Mouse (Mus musculus) cerebellum, adult 11-12 months (tissue): ENCODE measurements around the gene Naip2.
"Not testable (repeated sequence)": the region's sequence is repeated elsewhere in the genome, so short reads cannot be mapped to it uniquely, and the experiment has no call there.

ENCODE experiments used
- DNase-seq: peaks from one replicate; pipeline ENCODE4 v3.0.0; 2022

The Naip2 gene

DNA sequence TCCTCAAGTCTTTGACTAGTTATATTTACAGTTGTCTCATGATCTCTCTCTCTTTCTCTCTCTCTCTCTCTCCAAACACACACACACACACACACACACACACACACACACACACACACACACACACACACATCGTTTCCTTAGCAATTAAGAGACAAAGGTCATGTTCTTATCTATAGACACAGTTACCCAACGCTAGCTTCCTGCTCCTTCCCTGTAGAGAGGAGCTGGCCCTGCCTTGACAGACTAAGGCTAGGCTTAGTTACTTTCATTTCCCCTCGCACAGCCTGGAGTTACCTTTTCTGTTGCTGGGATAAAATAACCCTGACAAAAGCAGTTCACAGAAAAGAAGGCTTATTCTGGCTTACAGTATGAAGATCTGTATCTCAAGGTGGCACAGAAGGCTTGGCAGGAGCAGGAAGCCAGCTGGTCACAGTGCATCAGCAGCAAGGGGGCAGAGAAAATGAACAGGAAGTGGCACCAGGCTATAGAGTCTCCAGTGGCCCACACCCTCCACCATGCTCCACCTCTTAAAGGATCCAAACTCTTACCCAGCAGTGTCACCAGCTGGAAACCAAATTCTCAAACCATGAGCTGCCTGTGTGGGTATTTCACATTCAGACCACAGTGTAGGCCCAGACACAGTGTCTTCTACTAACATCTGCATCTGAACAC lies at the start of gene Naip2:
Gene Naip2, minus strand, starts transcription at position 434 of the 675 bp plus-strand sequence.
- not testable (repeated sequence) for DNase-seq

DNA sequence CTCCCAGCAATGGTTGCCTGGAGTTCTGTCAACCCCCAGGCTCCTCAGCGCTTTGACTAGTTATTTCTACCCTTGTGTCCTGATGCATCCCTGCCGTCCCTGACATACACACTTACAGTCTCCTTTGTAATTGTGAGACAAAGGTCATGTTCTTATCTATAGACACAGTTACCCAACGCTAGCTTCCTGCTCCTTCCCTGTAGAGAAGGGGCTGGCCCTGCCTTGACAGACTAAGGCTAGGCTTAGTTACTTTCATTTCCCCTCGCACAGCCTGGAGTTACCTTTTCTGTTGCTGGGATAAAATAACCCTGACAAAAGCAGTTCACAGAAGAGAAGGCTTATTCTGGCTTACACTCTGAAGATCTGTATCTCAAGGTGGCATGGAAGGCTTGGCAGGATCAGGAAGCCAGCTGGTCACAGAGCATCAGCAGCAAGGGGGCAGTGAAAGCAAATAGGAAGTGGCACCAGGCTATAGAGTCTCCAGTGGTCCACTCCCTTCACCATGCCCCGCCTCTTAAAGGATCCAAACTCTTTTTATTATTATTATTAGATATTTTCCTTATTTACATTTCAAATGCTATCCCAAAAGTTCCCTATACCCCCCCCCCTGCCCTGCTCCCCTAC lies 45.1 kb upstream of the Naip2 start:
- not testable (repeated sequence) for DNase-seq

DNA sequence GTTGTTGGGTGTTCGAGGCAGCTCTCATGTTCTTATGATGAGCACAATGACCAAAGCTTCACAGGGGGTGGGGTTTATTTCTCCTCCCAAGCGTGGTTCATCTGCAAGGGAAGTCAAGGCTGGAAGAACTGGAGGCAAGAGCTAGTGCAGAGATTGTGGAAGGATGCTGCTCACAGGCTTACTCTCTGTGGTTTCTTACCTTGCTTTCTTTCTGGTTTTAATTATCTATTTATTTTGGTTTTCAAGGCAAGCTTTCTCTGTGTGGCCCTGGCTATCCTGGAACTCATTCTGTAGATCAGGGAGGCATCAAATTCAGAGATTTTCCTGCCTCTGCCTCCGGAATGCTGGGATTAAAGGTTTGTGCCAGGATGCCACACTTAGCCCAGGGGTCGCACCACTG lies 44.3 kb upstream of the Naip2 start, which contains the start of gene Naip5:
Gene Naip5, minus strand, starts transcription at position 101 of the 400 bp plus-strand sequence.
- DNase-seq, result not testable (repeated sequence)

DNA sequence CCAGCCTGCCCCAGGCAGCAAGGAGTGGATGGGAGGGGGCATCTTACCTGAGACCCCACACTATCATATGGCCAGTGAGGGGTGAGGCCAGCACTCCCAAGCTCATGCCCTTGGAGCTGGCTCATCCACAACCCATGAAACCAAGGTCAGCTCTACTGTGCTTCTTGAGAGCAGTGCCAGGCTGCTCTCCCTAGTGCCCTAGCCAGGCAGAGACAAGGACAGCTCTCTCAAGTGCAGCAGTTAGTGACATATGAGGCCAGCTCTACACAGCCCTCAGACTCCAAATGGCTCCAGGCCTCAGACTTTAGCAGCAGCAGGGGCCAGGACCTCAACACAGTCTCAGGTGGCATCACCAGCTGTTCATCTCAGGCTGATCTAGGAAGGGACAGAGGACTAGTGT lies 41.8 kb upstream of the Naip2 start:
- no peak for DNase-seq

DNA sequence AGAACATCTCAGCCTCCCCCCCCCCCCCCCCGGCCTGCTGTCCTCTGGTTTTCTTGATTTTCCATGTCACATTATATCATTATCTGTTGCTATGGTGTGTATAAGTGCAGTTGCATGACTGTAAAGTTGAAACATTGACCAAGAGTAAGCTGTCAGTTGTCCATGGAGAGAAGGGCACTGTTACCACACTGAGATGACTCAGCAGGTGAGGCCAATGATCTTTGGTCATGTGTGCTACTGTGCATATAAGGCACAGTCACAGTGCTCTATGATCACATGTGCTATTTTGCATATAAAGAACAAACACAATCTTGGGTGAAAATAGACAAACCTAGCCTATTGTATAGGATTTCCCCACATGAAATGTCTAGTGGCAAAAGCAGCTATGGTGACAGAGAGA lies 11.8 kb upstream of the Naip2 start:
- DNase-seq, result not testable (repeated sequence)

DNA sequence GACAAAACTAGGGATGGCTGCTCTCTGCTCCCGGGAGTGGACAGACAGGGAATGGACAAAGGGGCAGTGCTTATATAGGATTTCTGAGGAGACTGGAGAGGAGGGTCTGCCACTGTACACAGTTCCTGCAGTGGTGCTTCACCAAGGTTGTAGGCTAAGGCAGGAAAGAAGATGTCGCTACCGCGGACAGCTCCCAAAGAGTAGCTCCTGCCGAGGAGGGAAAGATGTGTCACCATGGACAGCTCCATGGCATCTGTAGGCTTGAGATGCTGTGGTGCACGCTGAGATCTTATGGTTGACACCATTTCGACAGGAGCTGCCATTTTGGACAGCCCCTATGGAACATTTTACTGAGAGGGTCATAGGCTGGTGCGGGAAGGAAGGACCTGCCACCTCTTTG lies 8.6 kb upstream of the Naip2 start:
- no peak for DNase-seq

DNA sequence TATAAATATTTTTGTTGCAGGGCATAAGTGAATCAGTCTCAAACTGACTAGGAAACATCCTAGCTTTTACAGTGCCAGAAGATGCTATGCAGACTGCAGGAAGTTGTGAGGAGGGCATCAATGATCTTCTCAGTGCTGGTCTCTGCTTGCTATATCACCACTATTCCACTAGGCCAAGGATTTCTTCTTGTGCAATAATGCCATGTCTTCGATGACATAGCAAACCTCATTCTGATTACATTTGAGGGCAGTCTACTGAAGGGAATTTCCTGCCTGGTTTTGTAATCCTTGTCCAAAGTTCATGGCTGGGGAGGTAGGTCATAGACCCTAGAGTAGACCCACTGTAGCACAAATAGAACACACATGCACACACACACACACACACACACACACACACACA lies 1.4 kb upstream of the Naip2 start:
- no peak for DNase-seq

DNA sequence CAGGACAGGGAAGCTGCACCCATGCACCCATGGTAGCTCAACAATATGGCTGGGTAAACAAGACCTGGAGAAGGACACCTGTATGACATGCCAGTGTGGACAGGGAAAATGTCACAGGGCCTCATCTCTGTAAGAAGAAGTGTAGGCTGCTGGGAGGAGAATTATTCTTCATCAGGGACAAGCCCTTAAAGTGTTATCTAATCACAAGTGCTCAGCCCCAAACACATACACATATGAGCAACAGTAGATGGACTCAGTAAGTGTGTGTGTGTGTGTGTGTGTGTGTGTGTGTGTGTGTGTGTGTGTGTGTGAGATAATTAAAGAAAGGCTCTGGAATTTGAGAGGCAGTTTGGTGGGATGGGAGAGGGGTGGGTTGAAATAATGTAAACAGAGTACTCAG lies 1.1 kb downstream of the Naip2 start:
- no peak for DNase-seq

DNA sequence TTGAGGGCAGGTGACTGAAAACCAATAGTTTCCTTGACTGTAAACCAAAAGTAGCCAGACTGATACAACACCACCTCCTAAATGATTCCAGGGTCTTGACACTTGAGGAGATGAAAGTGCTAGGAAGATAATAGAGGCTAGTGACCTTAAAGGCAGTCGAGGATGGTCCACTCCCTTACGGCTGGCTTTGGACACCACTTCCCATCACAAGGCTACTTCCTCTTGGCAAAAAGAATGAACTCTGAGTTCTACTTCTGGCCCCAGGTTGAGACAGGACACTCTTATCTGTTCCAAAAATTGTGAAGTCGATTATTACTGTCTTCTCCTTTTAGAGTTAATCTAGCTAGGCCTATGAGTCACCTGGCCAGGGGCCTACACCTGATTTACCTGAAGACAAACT lies 6.5 kb downstream of the Naip2 start:
- no peak for DNase-seq

DNA sequence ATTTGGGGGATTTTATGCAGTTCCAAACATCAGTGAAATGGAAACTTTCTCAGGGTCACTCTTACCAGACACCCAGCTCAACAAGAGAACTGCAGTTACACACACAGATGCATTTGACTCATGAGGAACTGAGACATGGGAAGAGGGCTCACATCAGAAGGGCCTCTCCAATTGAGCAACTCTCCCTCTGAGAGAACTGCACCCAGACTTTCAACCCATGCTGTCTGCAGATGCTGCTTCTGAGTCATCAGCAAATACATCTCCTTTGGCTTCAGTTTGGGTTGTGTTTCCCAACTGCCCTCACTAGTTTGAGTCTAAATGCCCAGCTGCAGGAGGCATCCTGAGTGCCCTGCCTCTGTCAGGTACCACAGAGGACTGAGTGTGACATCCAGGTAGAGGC lies 18.8 kb downstream of the Naip2 start:
- not testable (repeated sequence) for DNase-seq

DNA sequence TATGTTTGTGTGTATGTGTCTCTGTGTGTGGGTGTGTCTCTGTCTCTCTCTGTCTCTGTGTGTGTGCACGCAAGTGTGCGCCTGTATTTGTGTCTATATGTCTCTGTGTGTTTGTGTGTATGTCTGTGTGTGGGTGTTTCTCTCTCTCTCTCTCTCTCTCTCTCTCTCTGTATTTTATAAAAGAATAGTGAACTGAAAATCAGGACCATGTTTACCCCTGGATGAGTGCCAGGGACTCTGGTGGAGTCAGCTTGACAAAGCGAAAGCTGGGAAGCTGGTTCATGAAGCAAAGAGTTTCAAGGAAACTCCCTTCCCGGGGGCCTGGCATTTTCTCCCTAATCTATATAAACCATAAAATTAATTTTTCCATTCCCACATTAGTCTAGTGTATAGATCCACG lies 27.5 kb downstream of the Naip2 start:
- not testable (repeated sequence) for DNase-seq

DNA sequence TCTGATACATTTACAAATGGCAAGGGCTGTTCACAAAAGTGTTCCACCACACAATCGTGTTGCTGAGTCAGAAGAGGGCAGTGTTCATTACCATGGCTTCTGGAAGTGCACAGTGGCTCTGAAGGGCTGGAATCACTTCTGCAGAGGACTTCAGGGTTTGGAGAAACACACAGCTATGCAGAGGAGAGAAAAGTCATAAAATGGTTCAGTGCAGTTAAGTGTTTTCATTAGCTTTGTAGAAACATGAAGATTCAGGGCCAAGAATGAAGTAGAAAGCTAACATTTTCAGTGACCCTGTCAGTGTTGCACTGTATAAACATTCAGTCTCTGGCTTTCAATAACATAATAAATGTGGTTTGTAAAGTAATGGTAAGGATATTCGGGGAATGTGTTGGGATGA lies 35.5 kb downstream of the Naip2 start:
- DNase-seq, result not testable (repeated sequence)

DNA sequence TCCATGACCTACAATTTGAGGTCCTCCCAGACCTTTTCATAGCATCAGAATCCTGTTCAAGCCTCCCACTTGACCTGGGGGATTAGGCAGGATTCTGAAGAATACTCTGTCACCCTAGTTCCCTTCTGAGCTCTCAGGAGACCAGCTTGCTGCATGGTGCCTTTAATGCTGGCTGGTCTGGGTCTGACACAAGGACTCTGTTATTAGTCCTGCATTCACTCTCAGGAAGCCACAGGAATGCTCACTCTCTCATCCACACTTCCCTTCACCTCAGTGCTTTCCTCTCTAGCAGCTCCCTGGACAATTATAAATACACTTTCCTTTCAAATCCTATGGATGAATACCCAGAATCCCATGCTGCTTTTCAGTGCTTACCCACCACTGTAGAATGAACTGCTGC lies 39.4 kb downstream of the Naip2 start:
- not testable (repeated sequence) for DNase-seq

DNA sequence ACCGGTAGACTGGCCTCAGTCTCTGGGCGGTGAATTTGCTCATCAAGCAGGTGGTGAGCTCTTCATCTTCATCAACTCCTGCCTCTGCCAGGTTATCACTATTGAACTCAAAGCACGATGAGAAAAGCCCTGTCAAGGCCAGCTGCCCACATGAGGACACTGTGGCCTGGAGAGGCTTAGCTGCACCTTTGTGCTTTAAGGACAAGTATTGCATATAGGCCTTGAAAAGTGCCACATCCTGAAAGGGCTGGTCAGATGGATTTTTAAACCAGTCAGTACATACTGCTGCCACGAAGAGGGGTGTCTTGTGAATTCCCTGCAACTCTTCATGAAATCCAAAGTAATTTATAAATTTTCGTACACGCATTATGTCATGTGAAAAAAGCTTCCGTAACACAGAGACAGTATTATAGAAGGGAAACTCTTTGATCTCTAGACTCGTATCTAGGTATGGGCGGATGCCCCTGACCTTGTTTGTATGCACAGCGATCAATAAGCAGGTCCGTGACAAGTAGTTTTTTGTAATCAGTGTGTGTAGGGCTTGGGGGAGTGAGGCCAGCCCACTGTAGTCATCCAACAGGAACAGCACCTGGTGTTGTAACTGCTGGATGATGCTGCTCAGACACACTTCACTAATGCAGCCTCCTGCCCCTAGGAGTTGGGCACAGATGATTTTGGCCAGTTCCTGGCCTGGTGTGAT lies 40.6 kb downstream of the Naip2 start:
- not testable (repeated sequence) for DNase-seq

DNA sequence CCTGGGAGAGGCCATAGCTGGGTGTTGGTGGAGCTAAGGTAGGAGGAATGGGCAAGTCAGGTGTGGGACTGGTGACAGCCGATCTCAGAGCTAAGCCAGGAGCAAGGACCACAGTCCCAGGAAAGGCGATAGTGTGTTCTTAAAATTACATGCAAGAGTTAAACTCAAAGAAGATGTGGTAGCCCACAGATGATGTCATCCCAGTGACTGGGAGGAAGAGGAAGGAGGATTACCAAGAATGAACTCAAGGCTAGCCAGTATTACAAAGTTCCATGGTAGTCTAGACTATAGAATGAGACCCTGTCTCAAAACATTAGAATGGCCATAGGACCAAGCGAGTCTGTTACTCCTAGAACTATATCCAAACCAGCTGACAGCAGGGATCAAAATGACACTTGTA lies 45.3 kb downstream of the Naip2 start:
- DNase-seq, result no peak

DNA sequence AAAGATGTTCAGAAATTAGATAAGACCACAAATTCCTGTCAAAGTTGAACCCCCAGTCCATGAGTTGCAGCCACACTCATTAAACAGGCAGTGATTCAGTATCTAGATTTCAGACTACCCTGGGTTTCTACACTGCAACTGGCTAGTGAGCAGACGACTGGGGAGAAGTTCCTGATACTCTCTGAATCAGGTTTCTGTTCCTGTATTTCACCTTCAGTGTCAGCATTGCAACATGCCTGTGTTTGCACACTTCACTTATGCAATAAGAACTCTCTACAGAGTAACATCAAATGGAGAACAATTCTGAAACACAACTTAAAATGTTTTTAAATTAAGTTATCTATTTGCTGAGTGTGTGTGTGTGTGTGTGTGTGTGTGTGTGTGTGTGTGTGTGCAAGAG lies 49.2 kb downstream of the Naip2 start:
- no peak for DNase-seq

DNA sequence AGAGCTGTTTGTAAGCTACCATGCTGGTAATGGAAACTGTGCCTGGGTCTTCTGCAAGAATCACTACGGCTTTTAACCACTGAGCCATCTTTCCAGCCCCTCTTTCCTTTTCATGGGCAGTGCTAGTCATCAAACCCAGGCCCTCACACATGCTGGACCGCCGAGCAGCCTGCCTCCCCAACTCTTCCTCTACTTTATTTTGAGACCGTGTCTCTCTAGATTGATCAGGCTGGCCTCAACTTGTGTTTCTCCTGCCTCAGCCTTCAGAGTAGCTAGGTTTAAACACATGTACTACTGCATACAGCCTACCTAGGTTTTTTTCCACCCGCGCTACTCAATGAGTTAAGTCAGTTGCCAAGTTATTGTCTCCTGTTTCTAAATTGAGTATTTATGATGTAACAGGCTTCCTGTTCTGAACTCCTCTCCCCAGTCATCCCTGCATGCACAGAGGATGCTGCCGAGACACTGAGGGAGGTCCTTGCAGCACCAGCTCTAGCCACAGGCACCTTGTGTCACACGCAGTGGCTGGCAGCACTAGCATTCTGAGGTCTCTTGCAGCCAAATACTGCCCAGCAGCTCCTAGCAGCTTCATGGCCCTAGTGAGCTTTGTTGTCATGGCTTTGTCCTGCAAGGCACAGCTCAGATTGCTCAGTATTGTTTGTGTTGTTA lies 60.1 kb downstream of the Naip2 start:
- DNase-seq, result no peak

DNA sequence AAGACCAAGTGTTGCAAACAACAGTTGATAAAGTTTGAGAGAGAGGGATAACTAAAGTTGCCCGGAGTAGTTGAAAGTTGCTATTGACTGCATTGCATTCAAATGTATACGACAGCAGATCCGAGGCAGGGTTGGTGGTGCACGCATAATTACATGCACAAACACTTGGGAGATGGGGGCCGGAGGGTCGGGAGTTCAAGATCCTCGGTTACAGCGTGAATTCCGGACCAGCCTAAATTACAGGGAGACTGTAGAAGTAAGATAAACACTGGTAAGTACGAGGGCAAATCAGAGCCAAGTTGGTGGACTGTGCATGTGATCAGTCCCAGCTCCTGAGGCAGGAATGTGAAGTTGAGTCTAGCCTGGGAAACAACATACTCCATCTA lies 76.6 kb downstream of the Naip2 start:
- no peak for DNase-seq

DNA sequence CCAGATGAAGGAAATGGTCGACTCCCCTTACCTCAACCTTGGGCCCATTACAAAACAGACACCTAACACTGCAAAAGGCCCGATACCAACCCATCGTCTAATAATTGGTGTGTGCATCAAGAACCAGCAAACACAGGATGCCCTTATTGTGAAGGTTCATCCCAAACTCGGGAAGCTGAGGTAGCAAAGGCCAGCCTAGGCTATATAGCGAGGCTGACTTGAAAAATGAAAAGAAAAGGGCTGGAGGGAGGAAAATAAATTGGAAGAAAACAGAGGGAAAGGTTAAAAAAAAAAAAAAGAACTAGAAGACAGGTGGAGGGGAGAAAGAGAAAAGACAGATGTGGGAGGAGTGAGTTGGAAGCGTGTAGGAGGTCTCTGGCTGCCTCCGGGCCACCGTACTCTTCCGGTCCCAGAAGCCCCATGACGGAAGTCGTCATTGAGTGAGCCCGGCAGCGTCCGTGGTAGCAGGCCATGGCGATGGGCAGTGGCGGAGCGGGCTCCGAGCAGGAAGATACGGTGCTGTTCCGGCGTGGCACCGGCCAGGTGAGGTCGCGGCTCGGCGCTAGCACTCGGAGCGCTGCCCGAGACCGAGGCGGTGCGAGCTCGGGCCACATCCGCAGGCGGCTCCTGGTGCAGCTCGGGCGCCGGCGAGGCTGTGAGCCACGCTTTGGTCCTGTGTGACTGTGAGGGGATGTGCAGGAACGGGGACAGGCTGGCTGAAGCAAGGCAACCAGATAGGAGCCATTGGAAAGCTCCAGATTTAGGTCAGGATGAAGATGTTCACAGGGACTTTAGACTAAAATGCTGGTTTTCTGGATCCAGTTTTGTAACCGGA lies 77.3 kb downstream of the Naip2 start, which contains the start of gene Smn1:
Gene Smn1, plus strand, starts transcription at position 430 of the 835 bp plus-strand sequence.
- peak; percentile 94 for DNase-seq

DNA sequence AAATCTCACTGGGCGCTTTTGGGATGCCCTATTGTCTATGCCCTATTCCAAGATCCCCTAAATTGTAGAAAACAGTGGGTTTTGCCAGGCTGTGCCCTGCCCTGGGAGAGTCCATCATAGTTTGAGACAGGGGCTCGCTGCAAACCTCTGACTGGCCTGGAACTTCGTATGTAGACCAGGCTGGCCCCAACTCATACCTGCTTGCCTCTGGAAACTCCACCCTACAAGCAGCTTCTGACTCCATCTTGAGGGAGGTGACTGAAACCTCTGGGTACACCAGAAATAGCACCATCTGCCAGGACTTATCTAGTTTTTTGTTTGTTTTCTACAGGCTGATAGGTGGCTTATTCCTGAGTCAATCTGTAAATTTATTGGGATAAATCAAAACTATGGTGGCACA lies 77.9 kb downstream of the Naip2 start:
- peak; percentile 16 for DNase-seq

DNA sequence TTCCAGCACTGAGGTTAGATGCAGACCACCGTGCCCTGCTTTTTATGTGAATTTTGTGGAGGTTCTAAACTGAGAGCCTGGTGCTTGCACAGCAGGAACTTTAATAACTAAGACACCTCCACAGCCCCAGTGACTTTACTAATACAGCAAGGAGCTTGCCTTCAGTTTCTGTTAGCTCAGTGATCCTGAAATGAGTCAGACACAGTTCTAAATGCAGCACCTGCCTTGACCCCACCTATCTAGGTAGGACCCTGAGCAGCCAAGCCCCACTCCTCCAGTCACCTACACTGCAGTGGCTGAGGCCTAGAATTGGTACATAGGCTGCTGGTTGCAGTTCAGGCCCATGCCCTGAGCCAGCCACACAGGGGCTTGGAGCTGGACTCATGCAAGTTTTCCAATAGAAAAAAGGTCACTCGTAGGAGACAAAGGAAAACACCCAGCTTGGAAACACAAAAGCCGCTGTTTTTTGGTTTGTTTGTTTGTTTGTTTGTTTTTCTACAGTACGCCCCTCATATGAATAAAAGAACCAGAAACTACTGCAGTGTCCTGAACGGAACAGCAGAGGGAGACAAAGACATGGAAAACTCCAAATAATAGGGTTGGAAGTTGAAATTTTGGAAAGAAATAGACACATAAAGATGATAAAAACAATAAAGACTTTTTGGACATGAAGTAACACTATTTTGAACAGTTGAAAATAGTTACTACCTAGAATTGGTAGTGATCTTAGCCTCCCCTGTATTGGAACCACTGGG lies 89.5 kb downstream of the Naip2 start:
- DNase-seq, result no peak
